Mouse (Mus musculus): ENCODE measurements around the gene Car10. TPM values are rescaled to one million over a fixed set of nuclear protein-coding genes. Genes with fewer than 3 reads are reported as not detected.

The Car10 gene
- polyA plus RNA-seq, 1 experiment from 2014 or later = 0.09 TPM

DNA sequence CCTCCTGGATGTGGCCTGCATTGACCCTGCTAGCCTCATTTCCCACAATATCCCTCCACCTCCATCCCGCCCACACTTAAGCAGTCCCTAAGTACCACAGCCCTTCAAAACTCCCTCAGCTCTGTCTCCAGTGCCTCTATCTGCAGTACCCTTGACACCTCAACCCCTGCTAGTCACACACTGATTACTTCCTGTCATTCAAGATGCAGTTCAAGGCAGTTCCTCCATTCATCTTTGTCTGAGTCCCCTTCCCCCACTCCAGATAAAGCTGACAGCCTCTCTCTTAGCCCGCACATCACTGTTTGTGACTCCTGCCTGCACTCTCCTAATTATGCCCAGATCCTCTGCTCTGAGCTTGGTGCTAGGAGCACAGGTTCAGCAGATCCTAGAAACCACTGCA, 496.2 kb downstream of the Car10 start:
- 0 out of 2 replicates have a peak, but pooled peaks cover 4% of the 10 kb centered on the region for H3K9me3 ChIP-seq
- WGBS = 7% methylated on average over 2 of the region's 2 CpGs
- no peaks in the 10 kb centered on the region for H3K36me3 ChIP-seq
- no peak overlapping the region for H3K27ac ChIP-seq
- H3K4me1 ChIP-seq = peaks cover 10% of the 10 kb centered on the region
- no peaks in the 10 kb centered on the region for H3K27me3 ChIP-seq (ENCODE audit: insufficient read depth, poor library complexity, severe bottlenecking)
- peak; percentile 76 for DNase-seq (ENCODE audit: low spot score)
- H3K4me3 ChIP-seq = no peak overlapping the region

DNA sequence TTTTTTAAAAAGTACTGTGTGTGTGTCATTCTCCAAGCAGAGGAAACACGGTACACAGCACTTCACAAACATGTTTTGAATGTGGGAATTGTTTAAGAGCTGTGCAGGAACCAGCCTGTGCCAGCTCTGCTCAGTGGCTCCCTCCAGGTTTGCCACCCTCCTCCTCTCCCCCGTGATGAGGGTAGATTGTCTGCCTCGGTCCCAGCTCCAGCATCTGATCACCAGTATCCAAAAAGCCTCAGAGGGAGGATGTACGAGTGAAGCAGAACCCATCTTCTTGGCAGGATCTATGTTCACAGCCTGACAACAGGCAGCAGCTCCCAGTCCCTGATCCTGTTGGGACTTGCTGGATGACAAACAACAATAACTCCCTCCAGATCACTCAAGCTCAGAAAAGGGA, 500.3 kb downstream of the Car10 start:
- no peak overlapping the region for H3K27ac ChIP-seq
- no peaks in the 10 kb centered on the region for H3K27me3 ChIP-seq (ENCODE audit: insufficient read depth, poor library complexity, severe bottlenecking)
- 72% methylated on average over 4 of the region's 4 CpGs for WGBS
- H3K4me3 ChIP-seq = no peak overlapping the region
- no peaks in the 10 kb centered on the region for H3K9me3 ChIP-seq
- H3K4me1 ChIP-seq = peaks cover 10% of the 10 kb centered on the region
- no peaks in the 10 kb centered on the region for H3K36me3 ChIP-seq
- DNase-seq (ENCODE audit: low spot score) = no peak

DNA sequence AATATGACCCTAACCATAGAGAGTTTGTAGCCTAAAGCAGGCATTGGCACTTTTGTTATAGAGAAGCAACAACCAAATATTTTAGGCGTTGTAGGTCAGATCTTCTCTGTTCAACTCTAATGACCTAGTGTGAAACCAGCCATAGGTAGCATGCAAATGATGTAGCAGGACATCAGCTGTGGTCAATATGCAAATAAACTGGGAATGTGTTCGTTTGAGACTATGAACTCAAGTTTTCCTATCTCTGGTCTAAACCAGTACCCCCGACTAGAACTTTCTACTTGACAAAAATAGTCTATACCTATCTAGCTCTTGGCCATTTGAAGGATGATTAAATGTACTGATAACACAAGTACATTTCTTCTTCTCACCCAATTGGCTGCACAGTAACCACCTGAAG, 501.9 kb downstream of the Car10 start:
- 73% methylated on average over 3 of the region's 3 CpGs for WGBS
- H3K9me3 ChIP-seq = no peaks in the 10 kb centered on the region
- H3K4me3 ChIP-seq = no peak overlapping the region
- DNase-seq (ENCODE audit: low spot score) = no peak
- no peaks in the 10 kb centered on the region for H3K36me3 ChIP-seq
- no peak overlapping the region for H3K27ac ChIP-seq
- H3K27me3 ChIP-seq (ENCODE audit: insufficient read depth, poor library complexity, severe bottlenecking) = no peaks in the 10 kb centered on the region
- no peaks in the 10 kb centered on the region for H3K4me1 ChIP-seq

DNA sequence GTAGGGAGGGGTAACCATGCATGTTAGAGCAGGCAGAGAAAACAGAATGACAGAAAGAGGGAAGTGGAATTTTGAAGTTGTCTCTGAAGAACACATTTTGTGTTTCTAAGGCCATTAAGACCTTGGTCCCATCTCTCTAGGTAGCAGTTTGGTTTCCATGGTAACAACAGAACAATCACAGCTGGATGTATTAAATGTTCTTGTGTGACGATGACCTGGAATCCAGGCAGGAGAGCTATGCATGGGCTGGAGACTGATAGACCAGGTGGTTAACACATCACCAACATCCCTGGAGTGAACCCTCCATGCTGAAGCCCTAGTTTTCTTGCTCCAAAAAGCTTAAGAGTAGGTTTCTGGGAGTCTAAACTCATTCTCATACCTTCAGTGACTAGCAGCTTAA, 505.7 kb downstream of the Car10 start:
- H3K4me3 ChIP-seq = no peak overlapping the region
- H3K9me3 ChIP-seq = no peaks in the 10 kb centered on the region
- no peaks in the 10 kb centered on the region for H3K27me3 ChIP-seq (ENCODE audit: insufficient read depth, poor library complexity, severe bottlenecking)
- DNase-seq (ENCODE audit: low spot score) = no peak
- WGBS = 88% methylated on average over 1 of the region's 1 CpGs
- no peaks in the 10 kb centered on the region for H3K36me3 ChIP-seq
- no peak overlapping the region for H3K27ac ChIP-seq
- no peaks in the 10 kb centered on the region for H3K4me1 ChIP-seq

DNA sequence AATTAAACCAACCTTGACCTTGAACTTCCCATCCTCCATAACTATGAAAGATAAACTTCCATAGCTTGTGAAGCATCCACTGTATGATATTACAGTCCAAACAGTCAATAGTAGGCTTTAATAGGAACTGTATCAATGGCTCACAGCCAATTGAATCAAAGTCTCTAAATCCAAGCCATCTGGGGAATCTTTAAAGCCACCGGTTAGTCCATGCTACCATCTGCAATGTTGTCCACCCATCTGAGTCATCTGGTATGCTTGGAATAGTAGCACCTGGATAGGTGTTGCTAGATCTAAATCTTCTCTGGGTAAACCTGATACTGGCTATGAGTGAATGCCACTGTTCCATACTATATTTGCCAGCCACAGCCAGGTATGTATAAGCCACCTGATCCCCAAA, 509.3 kb downstream of the Car10 start:
- Histone ChIP-seq H3K4me3 (no peak overlapping the region), H3K9me3 (no peaks in the 10 kb centered on the region), H3K4me1 (no peaks in the 10 kb centered on the region), H3K27ac (no peak overlapping the region), H3K36me3 (no peaks in the 10 kb centered on the region), H3K27me3 (ENCODE audit: insufficient read depth, poor library complexity, severe bottlenecking) (no peaks in the 10 kb centered on the region)
- 86% methylated on average over 1 of the region's 1 CpGs for WGBS
- no peak for DNase-seq (ENCODE audit: low spot score)

DNA sequence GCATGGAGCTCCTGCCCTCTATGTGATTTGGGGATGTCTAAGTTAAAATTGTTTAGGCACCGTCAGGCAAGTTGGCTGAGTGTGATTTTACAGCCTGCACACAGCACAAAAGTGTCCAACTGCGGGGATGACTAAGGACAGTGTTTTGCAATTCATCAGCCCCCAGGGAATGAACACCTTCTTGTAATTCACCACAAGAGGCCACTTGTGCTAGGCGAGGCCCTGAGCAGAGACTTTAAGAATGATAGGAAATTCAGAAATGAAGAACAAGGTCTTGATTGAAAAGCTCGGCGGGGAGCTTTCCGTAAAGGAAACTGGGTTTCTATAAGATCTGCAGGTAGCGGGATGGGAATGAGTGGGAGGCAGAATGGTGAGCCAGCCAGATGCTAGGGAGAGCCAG, 510.9 kb downstream of the Car10 start:
- no peak for DNase-seq (ENCODE audit: low spot score)
- Histone ChIP-seq H3K4me3 (no peak overlapping the region), H3K27me3 (ENCODE audit: insufficient read depth, poor library complexity, severe bottlenecking) (no peaks in the 10 kb centered on the region), H3K36me3 (no peaks in the 10 kb centered on the region), H3K4me1 (no peaks in the 10 kb centered on the region), H3K9me3 (no peaks in the 10 kb centered on the region), H3K27ac (no peak overlapping the region)
- 59% methylated on average over 7 of the region's 7 CpGs for WGBS

DNA sequence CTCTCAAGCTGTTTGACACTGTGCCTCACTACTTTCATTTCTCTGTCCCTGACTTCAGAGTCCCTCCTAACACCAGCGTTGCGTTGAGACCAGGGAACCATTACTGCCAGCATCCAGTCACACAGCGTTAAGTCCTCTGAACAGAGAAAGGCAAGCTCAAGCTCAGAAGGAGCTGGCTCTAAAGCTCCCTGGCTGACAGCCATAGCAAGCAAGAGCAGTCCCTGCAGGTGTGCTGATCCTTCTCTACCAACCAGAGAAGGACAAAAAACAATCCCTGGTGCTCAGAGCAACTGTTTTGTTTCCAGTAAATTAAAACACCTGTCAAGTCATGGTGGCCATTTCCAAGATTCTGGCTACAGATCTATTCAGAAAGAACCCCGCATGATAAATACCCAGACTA, 514.2 kb downstream of the Car10 start:
- WGBS = 77% methylated on average over 4 of the region's 4 CpGs
- no peak for DNase-seq (ENCODE audit: low spot score)

DNA sequence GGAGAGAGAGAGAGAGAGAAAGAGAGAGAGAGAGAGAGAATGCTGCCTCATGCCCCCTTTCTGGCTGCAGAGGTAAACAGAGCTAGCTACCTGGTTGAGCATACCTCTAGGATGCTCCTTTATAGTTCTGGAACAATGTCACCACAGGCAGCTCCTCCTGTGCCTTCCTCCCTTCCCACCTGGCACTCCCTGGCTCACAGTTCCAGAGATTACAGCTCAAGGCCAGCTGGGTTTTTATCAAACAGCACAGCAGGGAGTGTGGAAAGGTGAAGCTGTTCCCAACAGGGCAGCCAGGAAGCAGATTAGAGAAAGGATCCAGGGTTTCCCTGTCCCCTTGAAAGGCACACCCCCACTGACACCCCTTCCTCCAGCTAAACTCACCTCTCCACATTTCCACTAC, 517.0 kb downstream of the Car10 start:
- H3K36me3 ChIP-seq = no peaks in the 10 kb centered on the region
- no peak overlapping the region for H3K4me3 ChIP-seq
- no peak overlapping the region for H3K27ac ChIP-seq
- DNase-seq (ENCODE audit: low spot score) = no peak
- H3K27me3 ChIP-seq (ENCODE audit: insufficient read depth, poor library complexity, severe bottlenecking) = no peaks in the 10 kb centered on the region
- H3K9me3 ChIP-seq = no peaks in the 10 kb centered on the region
- 0 out of 2 replicates have a peak, but pooled peaks cover 3% of the 10 kb centered on the region for H3K4me1 ChIP-seq

More for the DNA sequence above, 514.2 kb downstream of the Car10 start:
- H3K27me3 ChIP-seq (ENCODE audit: insufficient read depth, poor library complexity, severe bottlenecking) = no peaks in the 10 kb centered on the region
- H3K4me1 ChIP-seq = 0 out of 2 replicates have a peak, but pooled peaks cover 3% of the 10 kb centered on the region
- no peaks in the 10 kb centered on the region for H3K36me3 ChIP-seq
- H3K9me3 ChIP-seq = no peaks in the 10 kb centered on the region
- H3K4me3 ChIP-seq = no peak overlapping the region
- H3K27ac ChIP-seq = no peak overlapping the region

DNA sequence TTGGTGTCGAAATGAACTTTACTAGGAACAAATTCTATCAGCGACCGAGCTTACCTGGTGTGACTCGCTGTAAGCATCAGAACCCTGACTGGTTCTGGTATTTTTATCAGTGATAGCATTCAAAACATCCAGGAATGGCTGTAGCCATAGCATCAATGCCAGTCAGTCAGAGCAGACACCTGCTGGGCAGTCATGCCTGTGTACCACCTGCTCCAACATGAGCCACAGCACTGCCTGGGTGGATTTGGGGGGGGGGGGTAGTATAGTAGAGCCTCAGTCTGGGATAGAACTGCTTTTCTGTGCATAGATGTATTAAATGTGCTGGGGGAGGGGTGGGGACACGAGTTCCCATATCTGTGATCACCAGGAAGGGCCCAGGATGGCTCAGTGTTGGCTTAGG, 525.8 kb downstream of the Car10 start:
- no peaks in the 10 kb centered on the region for H3K36me3 ChIP-seq
- H3K27ac ChIP-seq = no peak overlapping the region
- no peaks in the 10 kb centered on the region for H3K9me3 ChIP-seq
- no peak for DNase-seq (ENCODE audit: low spot score)
- H3K27me3 ChIP-seq (ENCODE audit: insufficient read depth, poor library complexity, severe bottlenecking) = no peaks in the 10 kb centered on the region
- no peak overlapping the region for H3K4me3 ChIP-seq
- H3K4me1 ChIP-seq = no peaks in the 10 kb centered on the region
- WGBS = 74% methylated on average over 5 of the region's 5 CpGs

DNA sequence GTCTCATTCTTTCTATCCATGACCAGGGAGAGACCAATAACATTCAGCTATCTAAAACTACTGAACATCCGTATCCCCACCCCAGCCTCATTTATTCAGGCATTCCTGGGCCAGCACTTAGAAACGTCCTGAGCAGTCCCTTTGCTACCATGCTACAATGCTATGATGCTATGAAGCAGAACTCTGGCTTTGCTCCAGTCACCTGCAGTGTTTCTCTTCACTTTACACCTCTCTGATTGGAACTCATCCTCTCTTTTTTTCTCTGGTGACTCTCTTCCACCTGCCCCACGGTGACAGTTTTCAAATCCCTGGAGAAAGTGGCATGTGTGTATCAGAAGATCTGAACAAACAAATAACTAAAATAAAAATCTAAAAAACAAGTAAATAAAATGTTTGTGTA, 541.6 kb downstream of the Car10 start:
- 64% methylated on average over 3 of the region's 3 CpGs for WGBS
- Histone ChIP-seq H3K4me1 (peaks cover 8% of the 10 kb centered on the region), H3K36me3 (no peaks in the 10 kb centered on the region), H3K4me3 (no peak overlapping the region), H3K27me3 (ENCODE audit: insufficient read depth, poor library complexity, severe bottlenecking) (no peaks in the 10 kb centered on the region), H3K9me3 (no peaks in the 10 kb centered on the region), H3K27ac (no peak overlapping the region)
- DNase-seq (ENCODE audit: low spot score) = no peak

DNA sequence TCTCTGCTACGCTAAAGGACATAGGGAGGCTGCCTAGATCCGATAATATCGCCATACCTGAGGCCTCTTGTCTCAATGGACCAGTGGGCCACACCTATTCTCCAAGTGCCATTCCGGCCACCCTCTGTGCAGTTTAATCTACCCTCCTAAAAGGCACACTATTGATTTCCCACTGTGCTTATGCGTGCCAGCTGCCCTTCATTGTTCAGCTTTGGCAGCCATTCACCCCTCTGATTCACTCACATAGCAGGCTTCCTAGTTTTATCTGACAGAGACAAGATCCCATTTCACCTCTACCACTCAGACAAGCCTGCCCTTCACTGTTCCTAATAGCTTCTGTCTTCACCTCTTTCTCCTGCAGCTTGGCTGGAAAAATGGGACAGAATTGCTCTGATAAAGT, 543.1 kb downstream of the Car10 start:
- 47% methylated on average over 5 of the region's 5 CpGs for WGBS
- Histone ChIP-seq H3K27ac (no peak overlapping the region), H3K4me1 (peaks cover 8% of the 10 kb centered on the region), H3K36me3 (no peaks in the 10 kb centered on the region), H3K27me3 (ENCODE audit: insufficient read depth, poor library complexity, severe bottlenecking) (no peaks in the 10 kb centered on the region), H3K9me3 (no peaks in the 10 kb centered on the region), H3K4me3 (no peak overlapping the region)
- DNase-seq (ENCODE audit: low spot score) = no peak

DNA sequence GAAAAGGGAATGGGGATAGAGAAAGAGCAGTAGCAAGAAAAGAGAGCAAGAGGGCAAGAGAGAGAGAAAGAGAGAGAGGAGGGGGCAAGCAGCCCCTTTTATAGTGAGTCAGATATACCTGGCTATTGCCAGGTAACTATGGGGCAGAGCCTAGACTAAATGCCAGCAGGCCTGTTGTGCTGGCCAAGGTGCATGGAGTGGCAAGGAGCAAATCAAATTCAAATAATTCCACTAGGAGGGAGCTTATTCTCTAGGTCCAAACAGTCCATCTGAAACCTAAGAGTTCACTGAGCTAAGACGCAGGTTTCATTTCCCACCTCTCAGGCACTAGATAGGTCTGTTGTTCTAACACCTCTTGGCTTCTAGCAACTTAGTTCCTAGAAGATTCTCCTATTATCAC, 544.5 kb downstream of the Car10 start:
- Histone ChIP-seq H3K4me1 (peaks cover 8% of the 10 kb centered on the region), H3K4me3 (no peak overlapping the region), H3K27ac (no peak overlapping the region), H3K27me3 (ENCODE audit: insufficient read depth, poor library complexity, severe bottlenecking) (no peaks in the 10 kb centered on the region), H3K36me3 (no peaks in the 10 kb centered on the region), H3K9me3 (no peaks in the 10 kb centered on the region)
- DNase-seq (ENCODE audit: low spot score) = no peak
- WGBS = 74% methylated on average over 1 of the region's 1 CpGs

DNA sequence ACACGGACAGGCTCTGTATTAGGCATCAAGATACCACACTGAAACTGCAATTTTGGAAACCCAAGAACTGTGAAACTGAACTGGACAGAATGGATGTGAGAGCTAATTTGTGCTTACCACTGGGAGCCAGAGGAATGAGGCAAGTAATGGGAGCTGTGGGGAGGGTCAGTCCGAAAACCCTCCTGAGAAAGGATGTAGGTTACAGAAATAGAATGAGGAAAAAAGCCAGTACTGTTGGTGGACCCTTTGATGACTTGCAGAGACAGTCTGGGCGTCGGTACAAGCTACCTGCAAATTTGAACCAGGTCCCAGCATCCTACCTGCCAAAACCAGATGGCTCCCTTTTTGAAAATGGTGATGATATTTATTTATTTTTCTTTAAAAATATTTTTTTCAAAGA, 545.2 kb downstream of the Car10 start:
- peaks cover 8% of the 10 kb centered on the region for H3K4me1 ChIP-seq
- 71% methylated on average over 4 of the region's 4 CpGs for WGBS
- no peak for DNase-seq (ENCODE audit: low spot score)

DNA sequence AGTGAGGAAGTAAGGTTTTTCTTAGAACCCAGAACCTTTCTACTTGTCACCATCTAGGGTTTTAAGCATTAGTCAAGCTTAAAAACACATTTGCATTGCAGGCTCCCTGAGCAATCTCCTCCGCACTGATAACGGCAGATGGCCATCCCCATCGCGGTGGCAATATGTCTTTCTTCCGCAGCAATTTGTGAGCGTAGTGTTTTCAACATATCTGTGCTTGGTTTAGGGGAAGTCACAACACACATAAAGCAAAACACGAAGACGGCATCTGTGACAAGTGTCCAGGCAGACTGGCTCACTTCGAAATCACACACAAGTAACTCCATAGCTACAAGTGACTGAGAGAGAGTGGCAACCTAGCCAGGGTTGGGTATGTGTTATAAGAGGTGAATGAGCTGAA, 545.6 kb downstream of the Car10 start:
- 90% methylated on average over 9 of the region's 9 CpGs for WGBS
- H3K4me1 ChIP-seq = peaks cover 8% of the 10 kb centered on the region
- no peak overlapping the region for H3K27ac ChIP-seq
- no peaks in the 10 kb centered on the region for H3K27me3 ChIP-seq (ENCODE audit: insufficient read depth, poor library complexity, severe bottlenecking)
- no peak for DNase-seq (ENCODE audit: low spot score)
- H3K36me3 ChIP-seq = no peaks in the 10 kb centered on the region
- H3K4me3 ChIP-seq = no peak overlapping the region
- no peaks in the 10 kb centered on the region for H3K9me3 ChIP-seq

More for the DNA sequence above, 545.2 kb downstream of the Car10 start:
- Histone ChIP-seq H3K27ac (no peak overlapping the region), H3K9me3 (no peaks in the 10 kb centered on the region), H3K27me3 (ENCODE audit: insufficient read depth, poor library complexity, severe bottlenecking) (no peaks in the 10 kb centered on the region), H3K36me3 (no peaks in the 10 kb centered on the region), H3K4me3 (no peak overlapping the region)
